Mouse (Mus musculus): Measurements from ENCODE around the gene Adsl. TPM values are rescaled to one million over a fixed set of nuclear protein-coding genes. Genes with fewer than 3 reads are reported as not detected.

Adsl gene
- polyA plus RNA-seq, 1 experiment from 2014 or later = 96.3 TPM

- Histone ChIP-seq H3K4me1 (replicated peaks) (0 out of 2 replicates have a peak, but pooled peaks cover 3% of the 10 kb centered on the region), H3K4me2 (no peak overlapping the region), H3K9ac (no peak overlapping the region), H3K9me3 (no peaks in the 10 kb centered on the region), H3K27me3 (no peaks in the 10 kb centered on the region), H3K27ac (no peak overlapping the region), H3K4me3 (no peak overlapping the region), H3K36me3 (peaks cover 96% of the 10 kb centered on the region)
- no peak for ATAC-seq (ENCODE audit: low FRiP score)
- 91% methylated on average over 5 of the region's 5 CpGs for WGBS
Measured at GRCm38 (mm10) chr15:81015068-81015744, 66.9 kb downstream of the Adsl start.

GRCm38 (mm10) chr15:81016488-81016887 lies 68.2 kb downstream of the Adsl start:
- peaks cover 96% of the 10 kb centered on the region for H3K36me3 ChIP-seq
- ATAC-seq (ENCODE audit: low FRiP score) = no peak
- H3K4me2 ChIP-seq = no peak overlapping the region
- H3K4me1 ChIP-seq (replicated peaks) = 0 out of 2 replicates have a peak, but pooled peaks cover 3% of the 10 kb centered on the region
- no peak overlapping the region for H3K27ac ChIP-seq
- H3K9me3 ChIP-seq = no peaks in the 10 kb centered on the region
- H3K9ac ChIP-seq = no peak overlapping the region
- no peak overlapping the region for H3K4me3 ChIP-seq
- WGBS = 93% methylated on average over 10 of the region's 10 CpGs
- H3K27me3 ChIP-seq = no peaks in the 10 kb centered on the region

- H3K4me1 ChIP-seq (replicated peaks) = 0 out of 2 replicates have a peak, but pooled peaks cover 3% of the 10 kb centered on the region
- WGBS = 95% methylated on average over 7 of the region's 7 CpGs
- no peak overlapping the region for H3K27ac ChIP-seq
- H3K4me2 ChIP-seq = no peak overlapping the region
- no peak for ATAC-seq (ENCODE audit: low FRiP score)
- H3K4me3 ChIP-seq = no peak overlapping the region
- no peak overlapping the region for H3K9ac ChIP-seq
- H3K9me3 ChIP-seq = no peaks in the 10 kb centered on the region
- no peaks in the 10 kb centered on the region for H3K27me3 ChIP-seq
- H3K36me3 ChIP-seq = peaks cover 96% of the 10 kb centered on the region
Measured at GRCm38 (mm10) chr15:81017308-81017707, 69.0 kb downstream of the Adsl start.

Small RNA genes within 50 kb of the gene (microRNA-seq; reads per million reads assigned to microRNA genes)
- gene Mir5113 = 18.6 reads per million, percentile 29 among the genes with 10 or more reads in this experiment

Other genes with a start within 250 kb of the Adsl start
- gene Tnrc6b, start 237.2 kb upstream of the Adsl start, polyA plus RNA-seq (2015; fragmentation: Nextera tagmentation; extraction: Ambion mirVana) = 42.6 and 45.2 TPM in 2 replicates
- gene Sgsm3, start 29.3 kb downstream of the Adsl start, polyA plus RNA-seq (2015; fragmentation: Nextera tagmentation; extraction: Ambion mirVana) = 56.4 and 58.3 TPM in 2 replicates
- gene Mrtfa, start 242.3 kb downstream of the Adsl start, polyA plus RNA-seq (2015; fragmentation: Nextera tagmentation; extraction: Ambion mirVana) = 22.9 and 28.6 TPM in 2 replicates

Measured in hindbrain, embryonic 13.5 days (tissue).